Mouse (Mus musculus): ENCODE measurements around the gene Zdhhc7. TPM values are rescaled to one million over a fixed set of nuclear protein-coding genes. Genes with fewer than 3 reads are reported as not detected.

Zdhhc7 gene
- polyA plus RNA-seq, 1 experiment from 2014 or later: 10.8 TPM

DNA sequence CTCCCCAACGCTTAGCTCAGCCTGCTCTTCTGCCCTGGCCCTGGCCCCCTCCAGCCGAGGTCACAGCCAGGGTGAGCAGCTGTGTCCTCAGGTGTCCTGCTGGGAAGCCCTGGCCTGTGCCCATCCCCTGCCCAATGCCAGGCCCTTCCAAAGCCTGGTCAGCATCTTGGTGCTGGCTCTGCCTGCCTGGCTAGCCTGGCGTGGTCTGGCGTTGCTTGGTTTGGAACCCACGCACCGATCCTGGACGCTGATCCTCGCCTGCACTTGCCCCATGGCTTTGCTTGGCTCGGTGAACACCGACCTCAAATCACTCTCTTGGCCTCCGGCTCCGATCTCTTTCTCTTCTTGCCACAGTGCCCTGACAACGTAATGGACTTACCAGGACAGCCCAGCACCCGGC, 38.5 kb downstream of the Zdhhc7 start:
- DNase-seq (no peak), ATAC-seq (no peak)
- 78% methylated on average over 14 of the region's 14 CpGs for whole genome bisulfite sequencing (ENCODE audit: insufficient replicate concordance)
- no peaks in the 10 kb centered on the region for H3K36me3 ChIP-seq (replicated peaks; ENCODE audit: insufficient read depth, low read length)
- no peak overlapping the region for H3K4me2 ChIP-seq (ENCODE audit: low read depth, low read length)
- H3K27me3 ChIP-seq (ENCODE audit: insufficient read depth, low read length): no peaks in the 10 kb centered on the region
- no peak overlapping the region for H3K4me3 ChIP-seq (ENCODE audit: low read depth, low read length)
- H3K4me1 ChIP-seq (ENCODE audit: insufficient read depth): no peaks in the 10 kb centered on the region
- H3K27ac ChIP-seq (ENCODE audit: low read depth): no peak overlapping the region
- TF ChIP-seq EP300 (IDR thresholded peaks at IDR 0.05; ENCODE audit: low read depth) (no peak), CTCF (IDR thresholded peaks at IDR 0.05; ENCODE audit: low read depth) (no peak)
- no peak overlapping the region for H3K9ac ChIP-seq (replicated peaks)
- no peaks in the 10 kb centered on the region for H3K9me3 ChIP-seq (ENCODE audit: low read length)

- WGBS (ENCODE audit: insufficient replicate concordance): 73% methylated on average over 2 of the region's 2 CpGs
- ATAC-seq: no peak
- Histone ChIP-seq H3K36me3 (replicated peaks; ENCODE audit: insufficient read depth, low read length) (no peaks in the 10 kb centered on the region), H3K4me2 (ENCODE audit: low read depth, low read length) (no peak overlapping the region), H3K4me3 (ENCODE audit: low read depth, low read length) (no peak overlapping the region), H3K9me3 (ENCODE audit: low read length) (0 out of 2 replicates have a peak, but pooled peaks cover 3% of the 10 kb centered on the region), H3K4me1 (ENCODE audit: insufficient read depth) (no peaks in the 10 kb centered on the region), H3K9ac (replicated peaks) (no peak overlapping the region), H3K27me3 (ENCODE audit: insufficient read depth, low read length) (no peaks in the 10 kb centered on the region), H3K27ac (ENCODE audit: low read depth) (no peak overlapping the region)
- TF ChIP-seq EP300 (IDR thresholded peaks at IDR 0.05; ENCODE audit: low read depth) (no peak), CTCF (IDR thresholded peaks at IDR 0.05; ENCODE audit: low read depth) (no peak)
- no peak for DNase-seq
These were observed 44.2 kb downstream of the Zdhhc7 start for GRCm38 (mm10) chr8:120057078-120057477.

- Histone ChIP-seq H3K27me3 (ENCODE audit: insufficient read depth, low read length) (no peaks in the 10 kb centered on the region), H3K27ac (ENCODE audit: low read depth) (no peak overlapping the region), H3K9ac (replicated peaks) (no peak overlapping the region), H3K4me2 (ENCODE audit: low read depth, low read length) (no peak overlapping the region), H3K36me3 (replicated peaks; ENCODE audit: insufficient read depth, low read length) (no peaks in the 10 kb centered on the region), H3K4me3 (ENCODE audit: low read depth, low read length) (no peak overlapping the region), H3K4me1 (ENCODE audit: insufficient read depth) (peaks cover 10% of the 10 kb centered on the region), H3K9me3 (ENCODE audit: low read length) (0 out of 2 replicates have a peak, but pooled peaks cover 3% of the 10 kb centered on the region)
- DNase-seq (no peak), ATAC-seq (no peak)
- TF ChIP-seq CTCF (IDR thresholded peaks at IDR 0.05; ENCODE audit: low read depth) (no peak), EP300 (IDR thresholded peaks at IDR 0.05; ENCODE audit: low read depth) (no peak)
- 76% methylated on average over 3 of the region's 3 CpGs for WGBS (ENCODE audit: insufficient replicate concordance)
These were observed 46.4 kb downstream of the Zdhhc7 start for GRCm38 (mm10) chr8:120054833-120055232.

DNA sequence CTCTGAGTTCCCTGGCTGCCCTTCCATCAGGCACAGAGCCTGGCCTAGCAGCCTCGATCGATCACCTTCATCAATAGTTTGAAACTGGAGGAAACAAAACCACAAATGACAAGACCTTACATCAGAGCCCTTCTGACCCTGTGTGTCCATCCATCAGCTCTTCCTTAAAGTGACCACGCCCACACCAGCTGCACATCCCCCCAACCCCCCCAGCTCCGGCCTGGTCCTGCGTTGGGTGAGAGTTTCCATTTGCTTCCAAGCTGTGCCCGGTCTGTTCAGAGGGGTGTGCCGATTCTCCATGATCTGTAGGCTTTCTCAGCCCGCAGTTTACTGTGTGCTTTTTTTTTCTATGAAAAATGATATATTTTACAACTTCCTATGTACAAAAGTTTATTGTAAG, 49.0 kb downstream of the Zdhhc7 start:
- H3K9ac ChIP-seq (replicated peaks): no peak overlapping the region
- DNase-seq (no peak), ATAC-seq (no peak)
- no peak for TF ChIP-seq EP300 (IDR thresholded peaks at IDR 0.05; ENCODE audit: low read depth)
- 69% methylated on average over 8 of the region's 8 CpGs for whole genome bisulfite sequencing (ENCODE audit: insufficient replicate concordance)
- no peak overlapping the region for H3K4me3 ChIP-seq (ENCODE audit: low read depth, low read length)
- H3K4me2 ChIP-seq (ENCODE audit: low read depth, low read length): no peak overlapping the region
- no peaks in the 10 kb centered on the region for H3K27me3 ChIP-seq (ENCODE audit: insufficient read depth, low read length)
- no peaks in the 10 kb centered on the region for H3K36me3 ChIP-seq (replicated peaks; ENCODE audit: insufficient read depth, low read length)
- H3K4me1 ChIP-seq (ENCODE audit: insufficient read depth): peaks cover 13% of the 10 kb centered on the region
- H3K9me3 ChIP-seq (ENCODE audit: low read length): 0 out of 2 replicates have a peak, but pooled peaks cover 3% of the 10 kb centered on the region
- H3K27ac ChIP-seq (ENCODE audit: low read depth): no peak overlapping the region

DNA sequence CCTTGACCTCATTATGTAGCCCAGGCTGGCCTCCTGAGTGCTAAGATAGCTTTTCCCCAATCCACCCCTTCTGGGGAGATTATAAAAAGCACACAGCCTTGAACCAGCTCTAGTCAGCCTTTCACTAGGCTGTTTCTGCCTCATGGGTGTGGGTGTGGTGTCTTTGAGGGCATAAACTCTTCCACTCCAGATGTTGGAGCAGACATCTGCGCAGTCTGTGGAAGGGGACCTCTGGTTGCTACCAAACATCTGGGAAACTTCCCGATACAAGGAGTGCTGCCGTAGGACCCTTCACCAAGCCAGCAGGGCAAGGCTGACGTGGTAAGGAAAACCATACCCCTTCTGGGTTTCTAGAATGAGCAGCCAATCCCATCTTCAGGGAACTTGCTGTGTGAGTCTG, 49.4 kb downstream of the Zdhhc7 start:
- ATAC-seq (no peak), DNase-seq (no peak)
- 0 out of 2 replicates have a peak, but pooled peaks cover 3% of the 10 kb centered on the region for H3K9me3 ChIP-seq (ENCODE audit: low read length)
- no peak overlapping the region for H3K4me2 ChIP-seq (ENCODE audit: low read depth, low read length)
- no peak for TF ChIP-seq EP300 (IDR thresholded peaks at IDR 0.05; ENCODE audit: low read depth)
- no peak for TF ChIP-seq CTCF (IDR thresholded peaks at IDR 0.05; ENCODE audit: low read depth)
- no peak overlapping the region for H3K9ac ChIP-seq (replicated peaks)
- H3K4me1 ChIP-seq (ENCODE audit: insufficient read depth): peaks cover 13% of the 10 kb centered on the region
- no peaks in the 10 kb centered on the region for H3K27me3 ChIP-seq (ENCODE audit: insufficient read depth, low read length)
- WGBS (ENCODE audit: insufficient replicate concordance): 86% methylated on average over 4 of the region's 4 CpGs
- H3K36me3 ChIP-seq (replicated peaks; ENCODE audit: insufficient read depth, low read length): no peaks in the 10 kb centered on the region
- no peak overlapping the region for H3K27ac ChIP-seq (ENCODE audit: low read depth)
- no peak overlapping the region for H3K4me3 ChIP-seq (ENCODE audit: low read depth, low read length)

DNA sequence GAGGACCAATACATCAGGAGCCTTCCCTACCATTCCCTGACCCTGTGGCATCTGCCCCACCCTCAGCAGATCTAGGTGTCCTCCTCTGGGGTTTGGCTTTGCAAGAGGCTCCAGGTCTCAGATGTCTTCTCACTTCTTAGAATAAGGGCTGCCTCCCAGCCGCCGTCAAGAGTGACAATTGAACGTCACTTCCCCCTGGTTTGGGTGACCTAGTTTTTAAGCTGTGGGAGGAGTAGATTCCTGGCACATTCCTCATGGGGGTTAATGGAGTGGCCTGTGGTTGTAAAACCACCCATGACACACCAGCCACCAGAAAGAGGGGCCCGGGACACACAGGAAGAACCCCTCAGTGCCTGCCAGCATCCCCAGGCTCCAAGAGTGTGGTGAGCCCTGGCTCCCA, 50.3 kb downstream of the Zdhhc7 start:
- no peaks in the 10 kb centered on the region for H3K36me3 ChIP-seq (replicated peaks; ENCODE audit: insufficient read depth, low read length)
- DNase-seq (no peak), ATAC-seq (no peak)
- H3K27me3 ChIP-seq (ENCODE audit: insufficient read depth, low read length): no peaks in the 10 kb centered on the region
- peak overlapping the region; percentile 73 for H3K27ac ChIP-seq (ENCODE audit: low read depth)
- WGBS (ENCODE audit: insufficient replicate concordance): 26% methylated on average over 4 of the region's 4 CpGs
- H3K9me3 ChIP-seq (ENCODE audit: low read length): no peaks in the 10 kb centered on the region
- no peak overlapping the region for H3K9ac ChIP-seq (replicated peaks)
- TF ChIP-seq EP300 (IDR thresholded peaks at IDR 0.05; ENCODE audit: low read depth) (no peak), CTCF (IDR thresholded peaks at IDR 0.05; ENCODE audit: low read depth) (no peak)
- no peak overlapping the region for H3K4me3 ChIP-seq (ENCODE audit: low read depth, low read length)
- H3K4me1 ChIP-seq (ENCODE audit: insufficient read depth): peaks cover 13% of the 10 kb centered on the region
- H3K4me2 ChIP-seq (ENCODE audit: low read depth, low read length): no peak overlapping the region

- no peaks in the 10 kb centered on the region for H3K27me3 ChIP-seq (ENCODE audit: insufficient read depth, low read length)
- H3K4me2 ChIP-seq (ENCODE audit: low read depth, low read length): 0 out of 2 replicates have a peak overlapping the region, but pooled peaks have one; percentile 2
- TF ChIP-seq EP300 (IDR thresholded peaks at IDR 0.05; ENCODE audit: low read depth) (no peak), CTCF (IDR thresholded peaks at IDR 0.05; ENCODE audit: low read depth) (no peak)
- no peak overlapping the region for H3K4me3 ChIP-seq (ENCODE audit: low read depth, low read length)
- H3K9ac ChIP-seq (replicated peaks): no peak overlapping the region
- H3K36me3 ChIP-seq (replicated peaks; ENCODE audit: insufficient read depth, low read length): no peaks in the 10 kb centered on the region
- 41% methylated on average over 10 of the region's 10 CpGs for WGBS (ENCODE audit: insufficient replicate concordance)
- H3K27ac ChIP-seq (ENCODE audit: low read depth): peak overlapping the region; percentile 73
- H3K9me3 ChIP-seq (ENCODE audit: low read length): no peaks in the 10 kb centered on the region
- DNase-seq: no peak
- H3K4me1 ChIP-seq (ENCODE audit: insufficient read depth): peaks cover 13% of the 10 kb centered on the region
- no peak for ATAC-seq
These were observed 50.9 kb downstream of the Zdhhc7 start for GRCm38 (mm10) chr8:120050376-120050775.

All from liver, postnatal 0 days (tissue).